In the genomic region with DNA sequence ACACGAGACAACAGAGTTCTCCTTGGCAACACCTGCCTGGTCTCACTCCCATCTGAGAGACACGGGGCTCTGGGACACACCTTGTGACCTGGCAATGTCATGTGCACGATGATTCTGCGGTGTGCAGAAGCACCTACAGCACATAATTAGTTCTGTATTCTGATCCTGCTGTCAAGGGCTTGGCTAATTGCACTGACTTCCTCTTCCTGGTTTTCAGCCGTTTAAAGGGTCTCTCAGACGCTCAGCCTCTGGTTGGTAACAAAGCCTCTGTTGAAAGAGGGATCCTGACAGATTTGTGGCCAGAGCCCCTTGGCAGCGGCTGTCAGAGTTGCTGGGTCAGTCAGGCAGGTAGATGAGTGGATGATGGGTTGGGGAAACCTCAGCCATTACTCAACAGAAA, we compare ENCODE assay signal across 30 mouse cellular contexts.
A peak's percentile ranks its signal among the peaks of the same experiment; 100 is the strongest.
DNase-seq lines count a peak whose midpoint lies in the region; ATAC-seq and TF ChIP-seq lines count a peak whose summit lies in the region.
"Had no signal": no experiment of that assay in that cellular context is flagged by ENCODE, and none has a peak within 500 bp of the region (broad histone marks: within the 10 kb centered on the region; RNA-seq: fewer than 3 reads in every experiment).

No protein-coding gene starts in this region.

- H3K4me2 ChIP-seq in limb, embryonic 12.5 days = 0 out of 2 replicates have a peak overlapping the region, but pooled peaks have one; percentile 4
- peak overlapping the region; percentile 11; the same call in 1 of the 2 replicates for H3K4me2 ChIP-seq in limb, embryonic 13.5 days (replicated peaks)
- H3K4me2 ChIP-seq: embryonic facial prominence, embryonic 13.5 days; heart, embryonic 15.5 days; hindbrain, embryonic 15.5 days; intestine, embryonic 15.5 days; limb, embryonic 15.5 days; liver, embryonic 13.5 days; midbrain, embryonic 13.5 days had no signal

- no peaks in the 10 kb centered on the region for H3K79me2 ChIP-seq in heart, adult 2 months (replicated peaks; ENCODE audit: control insufficient read depth, insufficient read depth, low read length)

- H3K4me3 ChIP-seq in heart, adult 2 months = no peak overlapping the region
- no peak overlapping the region for H3K4me3 ChIP-seq in limb, embryonic 12.5 days (replicated peaks)
- H3K4me3 ChIP-seq in limb, embryonic 10.5 days = no peak overlapping the region
- no peak overlapping the region for H3K4me3 ChIP-seq in bone marrow, adult 2 months (replicated peaks; ENCODE audit: control insufficient read depth, low read depth, low read length)
- no peak overlapping the region for H3K4me3 ChIP-seq in limb, embryonic 13.5 days
- H3K4me3 ChIP-seq: embryonic facial prominence, embryonic 13.5 days; erythroblast, embryonic 14.5 days; gastrocnemius, adult 2 months; heart, embryonic 10.5 days; heart, embryonic 15.5 days; hindbrain, embryonic 15.5 days; intestine, embryonic 15.5 days; limb, embryonic 15.5 days; liver, embryonic 13.5 days; midbrain, embryonic 13.5 days had no signal

- no peaks in the 10 kb centered on the region for H3K27me3 ChIP-seq in heart, adult 2 months (ENCODE audit: control insufficient read depth, insufficient read depth, low read length)
- H3K27me3 ChIP-seq in limb, embryonic 12.5 days = peaks cover 24% of the 10 kb centered on the region
- H3K27me3 ChIP-seq in limb, embryonic 10.5 days (ENCODE audit: low read depth, poor library complexity, severe bottlenecking) = peaks cover 15% of the 10 kb centered on the region
- peaks cover 61% of the 10 kb centered on the region for H3K27me3 ChIP-seq in limb, embryonic 13.5 days
- H3K27me3 ChIP-seq: heart, embryonic 15.5 days; hindbrain, embryonic 15.5 days; intestine, embryonic 15.5 days; liver, embryonic 13.5 days; midbrain, embryonic 13.5 days had no signal

- TF ChIP-seq EP300 in heart, adult 2 months (IDR thresholded peaks at IDR 0.05; ENCODE audit: insufficient read depth, low read depth, low read length) = no peak

- TF ChIP-seq POLR2A in heart, adult 2 months (IDR thresholded peaks at IDR 0.05; ENCODE audit: insufficient read depth, low read depth, low read length) = no peak
- TF ChIP-seq POLR2A in bone marrow, adult 2 months (IDR thresholded peaks at IDR 0.05; ENCODE audit: borderline replicate concordance, control insufficient read depth, low read depth, low read length) = no peak

- no peaks in the 10 kb centered on the region for H3K36me3 ChIP-seq in heart, adult 2 months (ENCODE audit: control insufficient read depth, insufficient read depth, low read length)
- no peaks in the 10 kb centered on the region for H3K36me3 ChIP-seq in limb, embryonic 12.5 days
- H3K36me3 ChIP-seq in limb, embryonic 10.5 days = no peaks in the 10 kb centered on the region
- no peaks in the 10 kb centered on the region for H3K36me3 ChIP-seq in limb, embryonic 13.5 days
- H3K36me3 ChIP-seq: embryonic facial prominence, embryonic 13.5 days; heart, embryonic 10.5 days; heart, embryonic 15.5 days; hindbrain, embryonic 15.5 days; intestine, embryonic 15.5 days; limb, embryonic 15.5 days; liver, embryonic 13.5 days; midbrain, embryonic 13.5 days had no signal

- WGBS in heart, adult 2 months = 44% methylated on average over 7 of the region's 7 CpGs
- 12% methylated on average over 7 of the region's 7 CpGs for WGBS in limb, embryonic 12.5 days
- WGBS in limb, embryonic 10.5 days = 18% methylated on average over 7 of the region's 7 CpGs
- WGBS in bone marrow, adult 2 months = 10% methylated on average over 7 of the region's 7 CpGs
- WGBS in limb, embryonic 13.5 days = 8% methylated on average over 7 of the region's 7 CpGs

- no peaks in the 10 kb centered on the region for H3K4me1 ChIP-seq in heart, adult 2 months (ENCODE audit: control insufficient read depth, insufficient read depth, low read length)
- H3K4me1 ChIP-seq in limb, embryonic 12.5 days (replicated peaks) = peaks cover 43% of the 10 kb centered on the region
- peaks cover 53% of the 10 kb centered on the region for H3K4me1 ChIP-seq in limb, embryonic 10.5 days
- H3K4me1 ChIP-seq in bone marrow, adult 2 months (ENCODE audit: control insufficient read depth, insufficient read depth, low read length) = peaks cover 4% of the 10 kb centered on the region; the same call in 1 of the 2 replicates
- H3K4me1 ChIP-seq in limb, embryonic 13.5 days = peaks cover 28% of the 10 kb centered on the region
- H3K4me1 ChIP-seq: heart, embryonic 10.5 days; heart, embryonic 15.5 days; intestine, embryonic 15.5 days; liver, embryonic 13.5 days had no signal

- H3K27ac ChIP-seq in heart, adult 2 months = no peak overlapping the region
- no peak overlapping the region for H3K27ac ChIP-seq in limb, embryonic 12.5 days
- no peak overlapping the region; the same call in 1 of the 2 replicates for H3K27ac ChIP-seq in limb, embryonic 10.5 days
- 0 out of 2 replicates have a peak overlapping the region, but pooled peaks have one; percentile 35 for H3K27ac ChIP-seq in bone marrow, adult 2 months (ENCODE audit: control insufficient read depth, insufficient read depth, low read depth, low read length, poor library complexity)
- H3K27ac ChIP-seq in limb, embryonic 13.5 days = no peak overlapping the region
- H3K27ac ChIP-seq: embryonic facial prominence, embryonic 13.5 days; gastrocnemius, adult 2 months; heart, embryonic 10.5 days; heart, embryonic 15.5 days; hindbrain, embryonic 15.5 days; intestine, embryonic 15.5 days; limb, embryonic 15.5 days; liver, embryonic 13.5 days; midbrain, embryonic 13.5 days had no signal

- no peaks in the 10 kb centered on the region for H3K9me3 ChIP-seq in limb, embryonic 12.5 days
- H3K9me3 ChIP-seq in limb, embryonic 10.5 days (replicated peaks) = no peaks in the 10 kb centered on the region
- no peaks in the 10 kb centered on the region for H3K9me3 ChIP-seq in limb, embryonic 13.5 days
- H3K9me3 ChIP-seq: embryonic facial prominence, embryonic 13.5 days; heart, embryonic 10.5 days; heart, embryonic 15.5 days; hindbrain, embryonic 15.5 days; intestine, embryonic 15.5 days; limb, embryonic 15.5 days; liver, embryonic 13.5 days; midbrain, embryonic 13.5 days had no signal

- H3K9ac ChIP-seq in heart, adult 2 months (ENCODE audit: low read depth, low read length) = no peak overlapping the region
- H3K9ac ChIP-seq in limb, embryonic 12.5 days (replicated peaks) = no peak overlapping the region
- no peak overlapping the region for H3K9ac ChIP-seq in limb, embryonic 13.5 days
- H3K9ac ChIP-seq: embryonic facial prominence, embryonic 13.5 days; heart, embryonic 15.5 days; hindbrain, embryonic 15.5 days; intestine, embryonic 15.5 days; limb, embryonic 15.5 days; liver, embryonic 13.5 days; midbrain, embryonic 13.5 days had no signal

- intact Hi-C loops in heart, adult 2 months (cut with DNase I) = no loop called here

- no peak for ATAC-seq in limb, embryonic 12.5 days (ENCODE audit: insufficient number of reproducible peaks, insufficient read depth, low FRiP score, low TSS enrichment, low read depth)
- ATAC-seq in limb, embryonic 13.5 days (ENCODE audit: low FRiP score, low read depth) = no peak
- ATAC-seq: activated CD4-positive, CD25-positive, alpha-beta regulatory T cell, adult 4 months; forebrain, embryonic 16.5 days; intestine, embryonic 15.5 days; midbrain, embryonic 13.5 days had no signal

- peak; percentile 1 for DNase-seq in heart, postnatal 4 days
- DNase-seq in heart, adult 2 months = no peak
- no peak for DNase-seq in limb, embryonic 10.5 days (ENCODE audit: low spot score)
- no peak for DNase-seq in right cerebral cortex, postnatal 36 days (ENCODE audit: low spot score in 2 of 2)
- DNase-seq: adrenal gland, adult 8-10 months; B cell, adult 2 months; cerebellum, adult 8-10 months; cerebellum, postnatal 25 days; embryo, embryonic 11 days; gastrocnemius, adult 2 months; gastrocnemius, postnatal 36 days; kidney, adult 2 months; kidney, postnatal 14 days; liver, embryonic 13.5 days; right cerebral cortex, adult 18-20 months; thymus, adult 2 months; thymus, postnatal 36 days had no signal

- TF ChIP-seq CTCF in heart, adult 2 months (IDR thresholded peaks at IDR 0.05) = no peak
- no peak for TF ChIP-seq CTCF in bone marrow, adult 2 months (IDR thresholded peaks at IDR 0.05; ENCODE audit: control insufficient read depth, insufficient read depth, low read length)
